Mouse (Mus musculus) frontal cortex, postnatal 10 days (tissue): ENCODE measurements around the gene Dlx6.

Experiments used
- DNase-seq, 2 experiments: peaks; one replicate each; pipeline ENCODE4 v3.0.0; 2022; ENCODE audit warnings: low spot score in 2 of 2, mixed read lengths in 1 of 2

Dlx6 gene

GRCm38 (mm10) chr6:6863160-6863870, at the start of gene Dlx6:
Gene Dlx6 (plus strand): TSS chr6:6863334.
- DNase-seq, result no peak

- DNase-seq, result no peak
These were observed 46.3 kb upstream of the Dlx6 start for GRCm38 (mm10) chr6:6816821-6817220.

GRCm38 (mm10) chr6:6818036-6818788, 44.9 kb upstream of the Dlx6 start:
- DNase-seq, result no peak

DNA sequence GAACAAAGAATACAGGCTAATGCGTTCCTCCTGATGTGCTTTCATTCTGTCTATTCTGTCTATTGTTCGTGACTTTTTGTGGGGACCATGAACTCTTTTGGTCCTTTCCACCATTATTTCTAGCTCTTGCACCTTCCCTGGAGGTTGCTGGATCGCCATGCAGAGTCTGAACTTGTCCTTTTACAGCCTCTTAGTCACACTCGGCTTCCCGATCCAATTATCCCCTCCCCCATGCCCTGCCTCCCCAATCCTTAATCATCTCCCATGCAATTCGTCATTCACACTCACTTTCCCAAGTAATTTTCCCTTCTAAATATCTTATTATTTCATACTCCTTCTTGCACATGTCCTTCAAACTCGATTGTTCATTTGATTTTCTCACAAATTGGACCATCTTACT, 44.0 kb upstream of the Dlx6 start:
- DNase-seq, result no peak

DNA sequence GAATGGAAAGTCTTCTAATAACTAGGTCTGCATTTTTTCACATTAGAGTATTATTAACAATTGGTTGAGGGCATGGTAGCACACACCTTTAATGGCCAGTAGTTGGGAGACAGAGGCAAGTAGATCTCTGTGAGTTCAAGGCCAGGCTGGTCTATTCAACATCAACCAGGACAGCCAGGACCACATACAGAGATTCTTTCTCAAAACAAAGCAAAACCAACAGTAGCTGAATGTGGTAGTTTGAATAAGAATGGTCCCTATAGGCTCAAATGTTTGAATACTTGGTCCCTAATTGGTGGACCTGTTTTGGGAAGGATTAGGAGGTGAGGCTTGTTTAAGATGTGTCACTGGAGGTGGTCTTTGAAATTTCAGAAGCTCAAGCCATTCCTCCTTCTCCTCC, 37.8 kb upstream of the Dlx6 start:
- no peak for DNase-seq

- no peak for DNase-seq
These were observed 36.3 kb upstream of the Dlx6 start for GRCm38 (mm10) chr6:6826861-6827260.

GRCm38 (mm10) chr6:6830446-6830845, 32.7 kb upstream of the Dlx6 start:
- no peak for DNase-seq

DNA sequence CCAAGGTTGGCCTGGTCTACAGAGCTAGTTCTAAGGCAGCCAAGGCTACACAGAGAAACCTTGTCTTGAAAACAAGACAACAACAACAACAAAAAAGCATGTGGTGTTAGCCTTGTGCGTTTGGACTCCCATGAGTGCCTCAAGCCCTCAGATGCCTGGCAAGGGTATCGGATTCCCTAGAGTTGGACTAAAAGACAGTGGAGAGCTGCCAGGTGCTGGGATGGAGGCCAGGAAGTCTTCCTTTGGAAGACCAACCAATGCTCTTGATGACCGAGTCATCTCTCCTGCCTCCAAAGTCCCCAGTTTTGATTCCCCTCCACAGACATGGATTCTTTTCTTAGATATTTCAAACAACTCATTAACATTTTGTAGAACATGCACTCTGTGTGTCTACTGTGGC, 29.8 kb upstream of the Dlx6 start:
- no peak for DNase-seq

GRCm38 (mm10) chr6:6848541-6848940, 14.6 kb upstream of the Dlx6 start:
- no peak for DNase-seq

- DNase-seq, result no peak
These were observed 13.4 kb upstream of the Dlx6 start for GRCm38 (mm10) chr6:6849744-6850143.

- DNase-seq, result no peak
These were observed 12.6 kb upstream of the Dlx6 start for GRCm38 (mm10) chr6:6850324-6851060.

- DNase-seq, result no peak
These were observed 12.0 kb upstream of the Dlx6 start for GRCm38 (mm10) chr6:6851166-6851565.

- no peak for DNase-seq
These were observed 10.2 kb upstream of the Dlx6 start for GRCm38 (mm10) chr6:6852944-6853343.

GRCm38 (mm10) chr6:6854176-6854575, 9.0 kb upstream of the Dlx6 start:
- no peak for DNase-seq

- DNase-seq, result no peak
These were observed 8.0 kb upstream of the Dlx6 start for GRCm38 (mm10) chr6:6854902-6855745.

- no peak for DNase-seq
These were observed 7.4 kb upstream of the Dlx6 start for GRCm38 (mm10) chr6:6855746-6856185.

DNA sequence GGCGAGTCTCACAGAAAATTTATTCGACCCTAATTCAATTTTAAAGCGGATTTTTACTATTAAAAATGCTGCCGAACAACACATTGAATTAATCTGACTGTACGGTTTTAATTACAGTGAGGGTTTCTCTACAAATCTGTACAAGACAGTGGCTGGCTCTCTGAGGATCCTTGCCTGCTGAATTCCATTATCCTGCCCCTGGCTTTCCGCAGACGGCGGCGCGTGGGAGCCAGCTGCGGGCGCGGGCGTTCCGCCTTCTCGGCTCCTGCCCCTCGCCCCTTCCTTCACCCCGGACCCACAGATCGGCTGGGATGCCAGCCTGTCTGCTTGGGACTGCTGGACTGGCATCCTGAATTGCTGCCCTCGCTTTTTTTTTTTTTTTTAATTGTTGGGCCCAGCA, 6.8 kb upstream of the Dlx6 start:
- DNase-seq, result no peak

DNA sequence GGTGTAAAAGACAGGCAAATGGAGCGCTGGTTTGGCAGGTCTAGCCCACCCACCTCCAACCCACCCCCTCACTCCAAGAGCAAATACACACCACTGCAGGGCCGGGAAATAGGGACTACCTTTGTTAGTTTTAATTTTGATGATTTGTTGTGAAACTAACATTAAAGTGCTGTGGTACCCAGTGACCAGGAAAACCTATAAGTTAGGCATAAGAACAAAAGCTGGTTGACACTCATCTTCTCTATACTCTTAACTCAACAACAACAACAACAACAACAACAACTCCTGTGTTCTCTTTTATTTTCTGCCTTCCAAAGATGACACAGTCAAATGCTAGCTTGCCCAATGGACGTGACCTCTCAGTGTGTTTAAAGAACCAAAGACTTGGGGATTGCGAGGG, 6.3 kb upstream of the Dlx6 start:
- no peak for DNase-seq

DNA sequence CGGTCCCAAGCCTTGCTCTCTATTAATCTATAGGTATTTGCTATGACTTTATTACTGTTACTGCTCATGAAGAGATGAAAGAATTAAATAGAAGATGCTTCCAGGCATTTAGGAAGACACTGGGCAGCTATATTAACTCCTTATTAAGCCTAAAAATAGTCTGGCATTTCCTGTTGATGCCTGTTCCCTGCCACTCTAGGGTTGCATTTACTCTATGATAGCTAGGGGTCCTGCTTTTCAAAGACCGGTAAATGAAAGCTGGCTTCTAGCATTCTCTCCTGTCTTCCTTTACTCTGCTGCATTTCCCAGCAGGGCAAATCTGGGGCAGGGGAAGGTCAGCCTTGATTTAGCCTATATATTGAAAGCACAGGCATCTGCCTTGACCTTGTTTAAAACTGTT, 5.4 kb upstream of the Dlx6 start:
- DNase-seq, result no peak

GRCm38 (mm10) chr6:6858571-6858970, 4.6 kb upstream of the Dlx6 start:
- DNase-seq, result no peak

DNA sequence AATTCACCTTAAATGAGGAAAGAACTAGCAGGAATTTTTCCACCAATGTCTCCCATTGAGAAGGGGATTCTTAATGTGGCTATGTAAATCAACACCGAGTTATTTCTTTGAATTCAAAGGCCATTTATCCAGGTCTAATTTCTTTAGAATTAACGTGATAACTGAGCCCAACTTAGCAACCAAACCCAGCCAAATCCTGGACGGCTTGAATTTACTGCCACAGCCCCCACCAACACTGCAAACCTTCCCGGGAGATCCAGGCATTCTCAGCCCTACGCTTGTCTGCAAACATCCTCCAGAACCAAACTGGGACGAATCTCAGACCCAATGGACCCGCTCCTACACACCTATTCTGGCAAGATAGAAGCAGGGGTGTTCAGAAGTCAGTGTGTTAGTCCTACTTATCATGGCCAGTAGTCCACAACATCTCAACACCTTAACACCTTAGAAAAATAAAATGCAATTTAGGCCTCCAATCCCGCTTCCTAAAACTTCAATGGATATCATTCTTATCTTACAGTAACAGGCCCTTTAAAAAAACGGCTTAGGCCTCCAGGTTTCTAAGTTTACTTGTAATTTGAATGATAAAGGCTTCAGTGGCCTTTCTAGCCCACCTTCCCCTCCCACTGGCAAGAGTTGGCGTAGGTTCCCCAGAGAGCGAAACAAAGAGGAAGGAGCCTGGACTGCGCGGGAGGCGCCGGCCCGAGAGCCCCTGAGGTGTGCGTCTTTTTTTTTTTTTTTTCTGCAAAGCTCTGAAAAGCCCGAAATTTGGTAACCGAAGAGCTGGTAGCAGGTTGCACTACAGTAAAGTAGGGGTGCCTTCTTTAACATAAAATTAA, 3.8 kb upstream of the Dlx6 start:
- no peak for DNase-seq
